Mouse (Mus musculus): ENCODE data around the gene Mrpl19. TPM values are rescaled to one million over a fixed set of nuclear protein-coding genes. Genes with fewer than 3 reads are reported as not detected.

Gene Mrpl19
- 1.3 and 2.0 TPM in 2 replicates for polyA plus RNA-seq (2012; rRNA removed)

DNA sequence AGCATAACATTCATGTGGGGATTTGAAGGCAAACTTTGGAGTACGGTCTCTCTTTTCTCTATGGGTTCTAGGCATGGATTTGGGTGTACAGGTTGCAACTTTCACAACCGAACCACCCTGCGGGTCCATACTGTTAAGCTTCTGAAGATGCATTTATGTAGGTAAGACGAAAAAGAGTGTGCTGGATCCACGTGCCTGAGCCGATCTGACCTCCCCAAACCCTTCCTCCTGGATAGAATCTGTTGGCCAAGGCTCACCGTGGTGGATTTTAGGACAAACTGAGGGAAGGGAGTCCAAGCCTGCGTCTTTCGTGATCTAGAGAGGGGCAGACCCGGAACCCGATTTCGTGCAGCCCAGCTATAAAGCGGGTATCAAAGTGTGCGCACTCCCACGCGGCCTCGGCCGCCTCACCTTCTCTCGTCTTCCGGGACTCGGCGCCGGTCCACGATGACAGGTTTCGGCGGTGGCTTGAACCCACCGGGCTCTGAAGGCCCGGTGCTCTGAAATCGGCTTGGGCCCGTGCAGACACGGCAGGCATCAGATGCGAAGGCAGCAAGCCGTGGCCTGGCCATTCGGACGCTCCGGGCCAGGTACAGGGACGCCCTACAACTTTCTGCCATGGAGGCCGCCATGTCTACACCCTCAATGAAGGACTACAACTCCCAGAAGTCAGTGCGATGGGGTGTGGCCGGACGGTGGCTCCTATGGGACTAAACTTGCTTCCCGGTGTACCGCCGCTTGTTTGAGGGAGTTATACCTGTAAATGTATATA, at the start of gene Mrpl19:
Gene Mrpl19 (minus strand): TSS at position 663 of the 772 bp plus-strand sequence.

DNA sequence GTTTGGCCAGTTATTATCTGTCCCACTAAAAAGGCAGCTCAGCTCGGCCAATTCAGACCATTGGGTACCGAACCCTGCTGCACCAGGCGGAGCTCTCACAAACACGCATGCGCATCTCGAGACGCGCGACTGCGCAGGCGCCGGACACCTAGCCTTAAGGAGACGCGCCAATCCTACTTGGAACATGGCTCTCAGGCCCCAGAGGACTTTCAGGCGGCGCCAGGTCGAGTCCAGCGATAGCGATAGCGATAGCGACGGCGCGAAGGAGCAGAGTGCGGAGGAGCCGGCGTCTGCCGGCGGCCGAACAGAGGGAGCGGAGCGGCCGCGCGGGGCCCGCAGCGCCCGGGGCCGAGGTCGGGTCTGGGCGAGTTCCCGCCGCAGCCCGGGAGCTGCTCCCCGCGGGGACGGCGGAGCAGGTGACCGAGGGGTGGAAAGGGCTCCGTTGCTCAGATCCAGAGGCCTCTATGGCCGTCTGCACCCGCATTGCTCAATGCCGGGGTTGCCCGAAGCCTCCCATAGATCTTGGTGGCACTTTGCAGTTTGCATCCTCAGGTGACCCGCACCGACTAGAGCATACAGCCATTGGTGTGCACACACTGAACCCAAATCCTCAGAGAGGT, 42.1 kb downstream of the Mrpl19 start, which contains the start of gene Gcfc2:
Gene Gcfc2 (plus strand): TSS at position 147 of the 620 bp plus-strand sequence.

Other genes starting within 250 kb of the Mrpl19 start
- 0.26 and 1.0 TPM in 2 replicates for gene Gcfc2, start 42.3 kb downstream of the Mrpl19 start, polyA plus RNA-seq (2012; rRNA removed)
- 2.7 and 4.6 TPM in 2 replicates for gene Eva1a, start 75.1 kb upstream of the Mrpl19 start, polyA plus RNA-seq (2012; rRNA removed)